Mouse (Mus musculus) small intestine, adult 10 weeks (tissue): ENCODE results near the gene Fancg. TPM values are rescaled to one million over a fixed set of nuclear protein-coding genes. Genes with fewer than 3 reads are reported as not detected.

Experiments
- polyA plus RNA-seq: library from polyadenylated mRNA; stranded (reverse); fragments of 350-450 nt; fragmentation: Illumina TruSeq; extraction: RNeasy Lipid Tissue Mini Kit (QIAGEN cat#74804); gene quantifications from one replicate; pipeline ENCODE4 v1.2.3, GENCODE M21; 2014; ENCODE audit warnings: low replicate concordance

The Fancg gene
- polyA plus RNA-seq, result 4.8 TPM

GRCm38 (mm10) chr4:43010161-43011038 lies at the start of gene Fancg:
Gene Fancg (minus strand): TSS chr4:43010506.

GRCm38 (mm10) chr4:43058753-43059654 lies 48.7 kb upstream of the Fancg start, which contains the start of gene Unc13b:
Gene Unc13b (plus strand): TSS chr4:43058953.

GRCm38 (mm10) chr4:43045659-43046302 lies 35.5 kb upstream of the Fancg start, which contains the start of gene Fam214b:
Gene Fam214b (minus strand): TSS chr4:43046220.

GRCm38 (mm10) chr4:43031237-43031995 lies 21.1 kb upstream of the Fancg start, which contains the start of gene Stoml2:
Gene Stoml2 (minus strand): TSS chr4:43031710.

GRCm38 (mm10) chr4:43025084-43025960 lies 15.0 kb upstream of the Fancg start, which contains the start of gene Pigo:
Gene Pigo (minus strand): TSS chr4:43025819.

GRCm38 (mm10) chr4:43000141-43000986 lies 9.9 kb downstream of the Fancg start, which contains the start of gene Vcp:
Gene Vcp (minus strand): TSS chr4:43000507.

GRCm38 (mm10) chr4:42969304-42969703 lies 41.0 kb downstream of the Fancg start, which contains the start of gene 1700022I11Rik:
Gene 1700022I11Rik (plus strand): TSS chr4:42969604.

Other genes starting within 250 kb of the Fancg start
- gene Ccl21a, start 236.5 kb downstream of the Fancg start, polyA plus RNA-seq, result not detected
- gene Fam205a1, start 156.6 kb downstream of the Fancg start, polyA plus RNA-seq, result not detected
- gene Gm12394, start 153.7 kb downstream of the Fancg start, polyA plus RNA-seq, result not detected
- gene Fam205c, start 136.3 kb downstream of the Fancg start, polyA plus RNA-seq, result 0.26 TPM
- gene Phf24, start 93.8 kb downstream of the Fancg start, polyA plus RNA-seq, result 0.22 TPM
- gene Dnajb5, start 60.7 kb downstream of the Fancg start, polyA plus RNA-seq, result 0.48 TPM
- not detected for gene 1700022I11Rik, start 40.9 kb downstream of the Fancg start, polyA plus RNA-seq
- 100 TPM for gene Vcp, start 10.0 kb downstream of the Fancg start, polyA plus RNA-seq
- 1.2 TPM for gene Pigo, start 15.3 kb upstream of the Fancg start, polyA plus RNA-seq
- 8.4 TPM for gene Stoml2, start 21.2 kb upstream of the Fancg start, polyA plus RNA-seq
- 4.2 TPM for gene Fam214b, start 35.7 kb upstream of the Fancg start, polyA plus RNA-seq
- 6.9 TPM for gene Unc13b, start 48.4 kb upstream of the Fancg start, polyA plus RNA-seq